Mouse (Mus musculus): Measurements from ENCODE around the gene Mindy2.

GRCm38 (mm10) chr9:70664847-70665246 is 7.9 kb upstream of the Mindy2 start:
- TF ChIP-seq CTCF (IDR thresholded peaks at IDR 0.05; ENCODE audit: low read depth) (no peak), EP300 (IDR thresholded peaks at IDR 0.05; ENCODE audit: low read depth) (no peak)
